Mouse (Mus musculus) MEL (cell line): Measurements from ENCODE around the gene Olfr239. TPM values are rescaled to one million over a fixed set of nuclear protein-coding genes. Genes with fewer than 3 reads are reported as not detected.
"Not testable (repeated sequence)": the region's sequence is repeated elsewhere in the genome, so short reads cannot be mapped to it uniquely, and the experiment has no call there.

Experiments
- DNase-seq: peaks from one replicate; pipeline ENCODE4 v3.0.0; 2011; ENCODE audit warnings: low read depth, low spot score
- H3K27ac ChIP-seq: 2 replicates; pipeline ENCODE4 v1.5.1; 2012; ENCODE audit warnings: low read depth, mild to moderate bottlenecking, control low read depth, low read length, moderate library complexity; ENCODE audit not compliant: control insufficient read depth
- H3K27me3 ChIP-seq, 2 experiments: fragments of 150-350 bp in 1 of 2; sonication (generic) in 1 of 2; 2 replicates each; pipeline ENCODE4 v1.6.1; 2012; ENCODE audit warnings: low read length in 2 of 2, mild to moderate bottlenecking in 2 of 2, improper control_type of control experiment in 1 of 2, moderate library complexity in 1 of 2; ENCODE audit not compliant: insufficient read depth in 2 of 2, control insufficient read depth in 1 of 2
- H3K36me3 ChIP-seq, 2 experiments: 2 replicates each; pipeline ENCODE4 v1.6.1; 2012 to 2014; ENCODE audit warnings: low read length in 2 of 2, improper control_type of control experiment in 1 of 2, inconsistent platforms in 1 of 2, mild to moderate bottlenecking in 1 of 2; ENCODE audit not compliant: insufficient read depth in 2 of 2, control insufficient read depth in 1 of 2
- H3K4me1 ChIP-seq, 2 experiments: fragments of 150-350 bp in 1 of 2; sonication (generic) in 1 of 2; 2 replicates each; pipeline ENCODE4 v1.6.1; 2012; ENCODE audit warnings: low read length in 2 of 2, improper control_type of control experiment in 1 of 2, mild to moderate bottlenecking in 1 of 2; ENCODE audit not compliant: insufficient read depth in 2 of 2, control insufficient read depth in 1 of 2
- H3K4me3 ChIP-seq, 2 experiments: fragments of 150-350 bp in 1 of 2; sonication (generic) in 1 of 2; 2 replicates each; pipeline ENCODE4 v1.5.1; 2012; ENCODE audit warnings: low read depth in 2 of 2, low read length in 2 of 2, mild to moderate bottlenecking in 2 of 2, moderate library complexity in 2 of 2, control low read depth in 1 of 2, improper control_type of control experiment in 1 of 2; ENCODE audit not compliant: control insufficient read depth in 1 of 2, insufficient read depth in 1 of 2
- H3K79me2 ChIP-seq: 2 replicates; pipeline ENCODE4 v1.6.1; 2012; ENCODE audit warnings: mild to moderate bottlenecking, low read length, moderate library complexity; ENCODE audit not compliant: control insufficient read depth, poor library complexity, insufficient read depth
- H3K9ac ChIP-seq: 2 replicates; pipeline ENCODE4 v1.6.1; 2012; ENCODE audit warnings: low read depth, mild to moderate bottlenecking, control low read depth, low read length, moderate library complexity; ENCODE audit not compliant: control insufficient read depth, poor library complexity, severe bottlenecking
- H3K9me3 ChIP-seq: fragments of 150-350 bp; sonication (generic); replicated peaks from 2 replicates; pipeline ENCODE4 v1.6.1; 2012; ENCODE audit warnings: mild to moderate bottlenecking, low read length, improper control_type of control experiment, moderate library complexity; ENCODE audit not compliant: insufficient read depth
- EP300 ChIP-seq, 2 experiments: IDR thresholded peaks; 2 replicates each; pipeline ENCODE4 v1.6.1; 2011; ENCODE audit warnings: improper control_type of control experiment in 2 of 2, low read length in 2 of 2, low read depth in 1 of 2, mild to moderate bottlenecking in 1 of 2
- GABPA ChIP-seq: IDR thresholded peaks from 2 replicates; pipeline ENCODE4 v1.6.1; 2012; ENCODE audit warnings: low read depth, mild to moderate bottlenecking, inconsistent platforms, low read length, improper control_type of control experiment, moderate library complexity
- HCFC1 ChIP-seq: IDR thresholded peaks from 2 replicates; pipeline ENCODE4 v1.6.1; 2012; ENCODE audit warnings: low read depth, mild to moderate bottlenecking, inconsistent platforms, low read length, improper control_type of control experiment, moderate library complexity
- MEF2A ChIP-seq: IDR thresholded peaks from 2 replicates; pipeline ENCODE4 v1.6.1; 2014; ENCODE audit warnings: low read depth, mild to moderate bottlenecking, inconsistent platforms, low read length, improper control_type of control experiment; ENCODE audit not compliant: poor library complexity, insufficient replicate concordance, severe bottlenecking; ENCODE audit errors: extremely low read depth
- MXI1 ChIP-seq: IDR thresholded peaks from 2 replicates; pipeline ENCODE4 v1.6.1; 2011; ENCODE audit warnings: mild to moderate bottlenecking, low read depth, low read length, improper control_type of control experiment
- MYC ChIP-seq: IDR thresholded peaks from 2 replicates; pipeline ENCODE4 v1.6.1; 2011; ENCODE audit warnings: low read depth, mild to moderate bottlenecking, low read length, improper control_type of control experiment, moderate library complexity
- NELFE ChIP-seq: IDR thresholded peaks from 2 replicates; pipeline ENCODE4 v1.6.1; 2011; ENCODE audit warnings: low read depth, low read length, improper control_type of control experiment
- POLR2AphosphoS2 ChIP-seq: IDR thresholded peaks from 2 replicates; pipeline ENCODE4 v1.6.1; 2011; ENCODE audit warnings: low read length, improper control_type of control experiment
- POLR2AphosphoS5 ChIP-seq: IDR thresholded peaks from 2 replicates; pipeline ENCODE4 v1.6.1; 2012; ENCODE audit warnings: low read depth, borderline replicate concordance, mild to moderate bottlenecking, inconsistent platforms, low read length, moderate library complexity, mixed read lengths
- SMC3 ChIP-seq: IDR thresholded peaks from 2 replicates; pipeline ENCODE4 v1.6.1; 2011; ENCODE audit warnings: low read depth, low read length, improper control_type of control experiment
- TCF12 ChIP-seq: IDR thresholded peaks from 2 replicates; pipeline ENCODE4 v1.6.1; 2014; ENCODE audit warnings: low read depth, mild to moderate bottlenecking, inconsistent platforms, low read length, improper control_type of control experiment, moderate library complexity
- polyA plus RNA-seq, 2 experiments: library from polyadenylated mRNA; stranded (reverse) in 1 of 2; unstranded in 1 of 2; fragments of >175 nt in 1 of 2; fragments of >200 nt in 1 of 2; gene quantifications; 2 replicates each; pipeline versions ENCODE4 v1.2.1 to v1.2.4; 2012; ENCODE audit warnings: low replicate concordance in 2 of 2, low read depth in 1 of 2; ENCODE audit not compliant: insufficient read length in 2 of 2, insufficient read depth in 1 of 2, missing spikeins in 1 of 2
- total RNA-seq: library from RNA; depleted of rRNA; stranded (reverse); fragments of 300-350 nt; gene quantifications from 2 replicates; pipeline ENCODE4 v1.2.3, GENCODE M21; 2012; rRNA removed

Gene Olfr239
- total RNA-seq, result not detected in 2 replicates
- not detected for polyA plus RNA-seq

DNA sequence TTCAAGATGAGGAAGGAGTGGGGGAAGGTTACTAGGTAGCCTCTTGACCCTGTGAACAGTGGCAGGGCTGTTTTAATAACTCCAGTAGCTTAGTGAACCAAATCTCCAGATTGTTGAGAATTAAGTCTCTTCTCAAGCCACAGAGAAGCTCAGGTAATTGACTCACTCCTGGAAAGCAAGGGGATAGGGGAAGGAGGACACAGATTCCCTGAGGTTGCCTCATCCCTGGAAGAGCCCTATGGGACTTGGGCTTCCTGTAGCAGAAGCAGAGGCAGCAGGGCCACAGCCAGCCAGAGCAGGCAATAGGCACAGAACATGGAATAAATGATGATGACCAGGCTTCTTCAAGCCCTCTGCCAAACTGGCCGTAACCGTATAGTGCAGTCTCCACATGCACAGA is at the start of gene Olfr239:
Gene Olfr239, plus strand, starts transcription at position 301 of the 400 bp plus-strand sequence.
- H3K4me3 ChIP-seq, H3K36me3 ChIP-seq, H3K27ac ChIP-seq, H3K9ac ChIP-seq, H3K79me2 ChIP-seq, H3K4me1 ChIP-seq, H3K9me3 ChIP-seq, H3K27me3 ChIP-seq, DNase-seq: not testable (repeated sequence)

DNA sequence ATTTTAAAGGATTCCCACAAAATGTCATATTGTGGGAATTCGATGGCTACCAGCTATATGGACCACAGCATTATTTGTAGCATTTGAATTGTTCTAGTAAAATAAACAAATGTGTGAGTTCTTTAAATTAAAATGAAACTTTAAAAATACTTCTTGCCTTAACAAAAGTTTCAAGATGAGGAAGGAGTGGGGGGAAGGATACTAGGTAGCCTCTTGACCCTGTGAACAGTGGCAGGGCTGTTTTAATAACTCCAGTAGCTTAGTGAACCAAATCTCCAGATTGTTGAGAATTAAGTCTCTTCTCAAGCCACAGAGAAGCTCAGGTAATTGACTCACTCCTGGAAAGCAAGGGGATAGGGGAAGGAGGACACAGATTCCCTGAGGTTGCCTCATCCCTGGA is 23.0 kb upstream of the Olfr239 start, which contains the start of gene Olfr55:
Gene Olfr55, plus strand, starts transcription at position 301 of the 400 bp plus-strand sequence.
- not testable (repeated sequence) for H3K4me3 ChIP-seq, H3K9ac ChIP-seq, H3K9me3 ChIP-seq, DNase-seq, H3K79me2 ChIP-seq, H3K27me3 ChIP-seq, H3K27ac ChIP-seq, H3K36me3 ChIP-seq, H3K4me1 ChIP-seq

DNA sequence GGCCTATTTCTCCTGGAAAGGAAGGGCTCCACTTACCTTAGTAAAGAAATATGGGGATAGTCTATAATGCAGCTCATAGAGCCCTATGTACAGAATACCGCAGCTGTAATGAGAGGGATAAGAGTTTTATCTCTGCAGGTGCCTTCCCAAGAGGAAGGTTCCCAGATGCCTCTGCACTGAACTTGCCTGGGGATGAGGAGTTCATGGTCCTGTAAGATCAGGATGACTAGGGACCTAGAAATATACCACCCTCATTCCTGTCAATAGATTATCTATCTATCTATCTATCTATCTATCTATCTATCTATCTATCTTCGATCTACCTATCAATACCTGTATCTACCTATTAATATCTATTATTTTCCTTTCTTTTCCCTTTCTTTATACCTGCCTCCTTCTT is 30.5 kb downstream of the Olfr239 start, which contains the start of gene Olfr1564:
Gene Olfr1564, minus strand, starts transcription at position 101 of the 400 bp plus-strand sequence.
- Histone ChIP-seq H3K9me3 (no peaks in the 10 kb centered on the region), H3K9ac (no peak within 1 kb of the TSS), H3K79me2 (no peaks in the 10 kb centered on the region), H3K27me3 (peaks cover 0 to 3% of the 10 kb centered on the region in 2 experiments; a peak in 3 of 4 replicates), H3K36me3 (no peaks in the 10 kb centered on the region), H3K4me3 (no peak within 1 kb of the TSS), H3K27ac (no peak within 1 kb of the TSS), H3K4me1 (no peaks in the 10 kb centered on the region)
- TF ChIP-seq TCF12 (no peak), MXI1 (no peak), HCFC1 (no peak), GABPA (no peak), EP300 (IDR thresholded peaks at IDR 0.05; ENCODE audit: low read depth in 1 of 2, low read length in 2 of 2) (no peak), NELFE (no peak), POLR2AphosphoS5 (no peak), SMC3 (no peak), MYC (no peak), POLR2AphosphoS2 (no peak), MEF2A (no peak)
- no peak for DNase-seq

DNA sequence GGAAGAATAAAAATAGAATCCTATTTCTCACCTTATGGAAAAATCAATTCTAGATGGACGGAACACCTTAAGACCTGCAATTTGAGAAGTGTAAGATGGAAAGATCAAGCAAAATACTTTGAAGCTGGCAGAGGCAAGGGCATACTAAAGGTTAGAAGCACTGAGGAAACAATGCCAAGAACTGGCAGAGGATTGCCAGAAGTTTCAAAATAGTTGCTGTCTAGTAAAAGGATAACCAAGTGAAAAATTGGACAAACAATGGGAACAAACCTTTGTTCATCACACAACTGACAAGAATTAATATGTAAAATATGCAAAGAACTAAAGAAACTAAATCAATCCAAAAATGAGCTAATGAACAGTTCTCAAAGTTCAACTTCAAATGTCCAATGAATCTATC is 45.5 kb downstream of the Olfr239 start:
- not testable (repeated sequence) for H3K4me1 ChIP-seq, H3K36me3 ChIP-seq, H3K4me3 ChIP-seq, H3K27ac ChIP-seq, H3K9ac ChIP-seq, H3K9me3 ChIP-seq, H3K27me3 ChIP-seq, DNase-seq, H3K79me2 ChIP-seq
